Mouse (Mus musculus) forebrain, postnatal 0 days (tissue): ENCODE results near the gene Atp13a4. TPM values are rescaled to one million over a fixed set of nuclear protein-coding genes. Genes with fewer than 3 reads are reported as not detected.

ENCODE experiments used
- ATAC-seq: fragments of 200-750 bp; cut with Nextera tagmentation; 2 replicates; pipeline ENCODE4 v1.8.0; 2017; ENCODE audit warnings: mild to moderate bottlenecking, moderate library complexity
- DNase-seq: peaks from one replicate; pipeline ENCODE4 v3.0.0-alpha.2; 2015
- H3K27ac ChIP-seq: fragments of 300-500 bp; sonication (generic); 2 replicates; pipeline ENCODE4 v1.5.1; 2014; ENCODE audit warnings: low read depth, mild to moderate bottlenecking, antibody characterized with exemption, low read length, moderate library complexity, mixed read lengths
- H3K27me3 ChIP-seq: fragments of 300-500 bp; sonication (generic); 2 replicates; pipeline ENCODE4 v1.6.1; 2014; ENCODE audit warnings: mild to moderate bottlenecking, low read length, mixed read lengths; ENCODE audit not compliant: insufficient read depth
- H3K36me3 ChIP-seq: fragments of 300-500 bp; sonication (generic); 2 replicates; pipeline ENCODE4 v1.6.1; 2014; ENCODE audit warnings: mild to moderate bottlenecking, moderate library complexity; ENCODE audit not compliant: insufficient read depth
- H3K4me1 ChIP-seq: fragments of 300-500 bp; sonication (generic); 2 replicates; pipeline ENCODE4 v1.6.1; 2014; ENCODE audit warnings: antibody characterized with exemption; ENCODE audit not compliant: insufficient read depth
- H3K4me2 ChIP-seq: fragments of 300-500 bp; sonication (generic); 2 replicates; pipeline ENCODE4 v1.6.1; 2014; ENCODE audit warnings: low read depth, mild to moderate bottlenecking, moderate library complexity
- H3K4me3 ChIP-seq: fragments of 300-500 bp; sonication (generic); 2 replicates; pipeline ENCODE4 v1.5.1; 2014; ENCODE audit warnings: low read depth, low read length, mixed read lengths
- H3K9ac ChIP-seq: fragments of 300-500 bp; sonication (generic); 2 replicates; pipeline ENCODE4 v1.6.1; 2014; ENCODE audit warnings: mild to moderate bottlenecking
- H3K9me3 ChIP-seq: fragments of 300-500 bp; sonication (generic); 2 replicates; pipeline ENCODE4 v1.6.1; 2016; ENCODE audit warnings: low read length
- CTCF ChIP-seq: sonication (generic); IDR thresholded peaks from 2 replicates; pipeline ENCODE4 v1.5.1; 2016; ENCODE audit warnings: antibody characterized with exemption, control low read depth, low read depth
- WGBS: fragments of 180-500 bp; shearing (Covaris S2); extraction: QIAGEN DNeasy Blood & Tissue Kit; methylation state at CpG from one replicate; pipeline ENCODE4 v1.1.7; 2014; 5-methylcytosine and 5-hydroxymethylcytosine counted together
- polyA plus RNA-seq: library from polyadenylated mRNA; unstranded; fragments of >200 nt; fragmentation: Nextera tagmentation; extraction: Ambion mirVana; gene quantifications from 2 replicates; pipeline ENCODE4 v1.2.1, GENCODE M21; 2015
- total RNA-seq: library from RNA; depleted of rRNA; stranded (reverse); fragments of >200 nt; gene quantifications from 2 replicates; pipeline ENCODE4 v1.2.3, GENCODE M21; 2014

Atp13a4 gene
- total and polyA plus RNA-seq, 2 experiments from 2014 or later: 1.1 to 1.8 TPM

DNA sequence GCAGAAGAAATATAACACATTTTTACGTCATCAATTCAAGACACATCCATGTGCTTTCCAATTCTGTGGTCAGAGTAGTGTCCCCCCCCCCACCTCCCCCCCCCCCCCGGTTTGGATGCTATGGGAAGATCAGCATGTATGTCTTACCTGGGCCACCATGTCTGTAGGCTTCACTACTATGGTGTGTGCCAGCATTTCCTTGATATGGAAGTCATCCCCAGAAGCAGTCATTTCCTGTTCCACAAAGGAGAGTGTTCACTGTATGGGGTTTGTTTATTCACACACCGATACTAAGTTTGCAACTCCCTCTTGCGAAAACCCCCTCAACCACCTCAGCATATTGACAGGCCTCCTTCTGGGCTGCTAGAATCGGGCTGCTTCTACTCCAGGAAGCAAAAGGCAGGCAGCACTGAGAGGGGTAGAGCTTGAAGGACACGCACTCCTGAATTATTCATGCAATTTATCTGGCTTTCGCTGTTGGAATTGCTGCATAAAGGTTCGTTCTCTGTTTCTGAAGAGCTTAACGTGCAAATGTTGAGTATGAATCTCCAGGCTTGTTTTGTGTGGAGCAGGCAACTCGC lies 103.2 kb downstream of the Atp13a4 start:
- Histone ChIP-seq H3K4me3 (no peak overlapping the region), H3K27ac (no peak overlapping the region), H3K9ac (no peak overlapping the region), H3K27me3 (no peaks in the 10 kb centered on the region), H3K4me2 (no peak overlapping the region), H3K9me3 (no peaks in the 10 kb centered on the region), H3K4me1 (0 out of 2 replicates have a peak, but pooled peaks cover 3% of the 10 kb centered on the region), H3K36me3 (no peaks in the 10 kb centered on the region)
- TF ChIP-seq CTCF: no peak
- DNase-seq: peak; percentile 23
- WGBS: 34% methylated on average over 10 of the region's 10 CpGs
- 0 out of 2 replicates have a peak, but pooled peaks have one; percentile 25 for ATAC-seq

- Histone ChIP-seq H3K9ac (no peak overlapping the region), H3K4me3 (no peak overlapping the region), H3K4me1 (0 out of 2 replicates have a peak, but pooled peaks cover 3% of the 10 kb centered on the region), H3K4me2 (no peak overlapping the region), H3K9me3 (no peaks in the 10 kb centered on the region), H3K27me3 (no peaks in the 10 kb centered on the region), H3K36me3 (no peaks in the 10 kb centered on the region), H3K27ac (no peak overlapping the region)
- ATAC-seq (no peak), DNase-seq (no peak)
- TF ChIP-seq CTCF: no peak
- 67% methylated on average over 5 of the region's 5 CpGs for WGBS
These were observed 106.6 kb downstream of the Atp13a4 start for GRCm38 (mm10) chr16:29438045-29438444.

DNA sequence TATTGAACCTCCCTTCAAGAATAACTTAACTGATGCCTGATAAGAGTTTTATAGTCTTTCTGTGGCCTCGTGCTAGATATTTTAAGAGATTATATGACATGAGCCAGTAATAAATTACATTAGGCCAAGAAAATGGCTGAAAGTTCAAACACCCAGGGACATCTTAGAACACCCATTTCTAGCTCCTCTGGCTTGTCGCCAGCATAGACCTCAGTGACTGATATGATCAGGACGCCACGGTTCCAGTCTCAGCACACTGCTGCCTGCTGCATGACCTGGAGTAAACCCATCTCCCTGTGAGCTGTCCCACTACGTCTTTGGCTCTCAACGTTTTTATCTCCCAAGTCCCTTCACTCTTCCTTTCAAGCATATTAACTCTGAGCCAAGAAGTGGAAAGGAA lies 108.9 kb downstream of the Atp13a4 start:
- no peak overlapping the region for H3K27ac ChIP-seq
- H3K4me1 ChIP-seq: no peaks in the 10 kb centered on the region
- H3K4me3 ChIP-seq: no peak overlapping the region
- no peaks in the 10 kb centered on the region for H3K36me3 ChIP-seq
- no peak for TF ChIP-seq CTCF
- no peaks in the 10 kb centered on the region for H3K27me3 ChIP-seq
- H3K4me2 ChIP-seq: no peak overlapping the region
- H3K9ac ChIP-seq: no peak overlapping the region
- ATAC-seq (no peak), DNase-seq (no peak)
- no peaks in the 10 kb centered on the region for H3K9me3 ChIP-seq
- 88% methylated on average over 6 of the region's 6 CpGs for WGBS

- peak; percentile 70 for TF ChIP-seq CTCF
- ATAC-seq: peak; percentile 87
- no peaks in the 10 kb centered on the region for H3K27me3 ChIP-seq
- peak; percentile 50 for DNase-seq
- no peaks in the 10 kb centered on the region for H3K4me1 ChIP-seq
- 12% methylated on average over 5 of the region's 5 CpGs for WGBS
- H3K4me2 ChIP-seq: no peak overlapping the region
- H3K9ac ChIP-seq: no peak overlapping the region
- no peak overlapping the region for H3K27ac ChIP-seq
- no peaks in the 10 kb centered on the region for H3K36me3 ChIP-seq
- no peaks in the 10 kb centered on the region for H3K9me3 ChIP-seq
- H3K4me3 ChIP-seq: no peak overlapping the region
These were observed 110.0 kb downstream of the Atp13a4 start for GRCm38 (mm10) chr16:29434712-29435111.

- no peak overlapping the region for H3K4me2 ChIP-seq
- H3K4me1 ChIP-seq: no peaks in the 10 kb centered on the region
- no peak for TF ChIP-seq CTCF
- no peaks in the 10 kb centered on the region for H3K9me3 ChIP-seq
- DNase-seq (no peak), ATAC-seq (no peak)
- H3K4me3 ChIP-seq: no peak overlapping the region
- H3K27me3 ChIP-seq: no peaks in the 10 kb centered on the region
- WGBS: 95% methylated on average over 6 of the region's 6 CpGs
- no peak overlapping the region for H3K9ac ChIP-seq
- H3K27ac ChIP-seq: no peak overlapping the region
- H3K36me3 ChIP-seq: no peaks in the 10 kb centered on the region
These were observed 129.8 kb downstream of the Atp13a4 start for GRCm38 (mm10) chr16:29414822-29415221.

- H3K27ac ChIP-seq: no peak overlapping the region
- no peaks in the 10 kb centered on the region for H3K36me3 ChIP-seq
- no peak overlapping the region for H3K4me2 ChIP-seq
- no peak overlapping the region for H3K4me3 ChIP-seq
- 93% methylated on average over 10 of the region's 10 CpGs for WGBS
- DNase-seq (no peak), ATAC-seq (no peak)
- no peak for TF ChIP-seq CTCF
- no peak overlapping the region for H3K9ac ChIP-seq
- no peaks in the 10 kb centered on the region for H3K27me3 ChIP-seq
- H3K9me3 ChIP-seq: no peaks in the 10 kb centered on the region
- H3K4me1 ChIP-seq: no peaks in the 10 kb centered on the region
These were observed 137.3 kb downstream of the Atp13a4 start for GRCm38 (mm10) chr16:29407319-29407718.

DNA sequence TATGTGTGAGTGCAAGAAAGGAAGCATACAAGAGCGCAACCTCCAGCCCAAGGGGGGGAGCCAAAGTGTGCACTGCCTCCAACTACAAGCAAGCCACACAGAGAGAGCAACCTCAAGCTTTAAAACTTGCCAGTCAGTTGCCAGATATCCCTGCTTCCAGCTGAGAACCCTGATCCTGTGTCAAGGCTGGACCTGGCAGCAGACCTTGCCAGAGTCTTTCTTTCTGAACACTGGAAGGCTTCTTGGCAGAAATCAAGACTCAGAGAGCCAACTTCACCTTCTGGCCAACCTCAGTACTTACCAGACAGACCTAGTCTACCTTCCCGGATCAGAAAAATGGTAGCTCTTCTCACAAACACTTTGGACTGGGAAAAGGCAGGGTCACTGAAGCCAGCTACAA lies 145.6 kb downstream of the Atp13a4 start:
- H3K9me3 ChIP-seq: no peaks in the 10 kb centered on the region
- no peaks in the 10 kb centered on the region for H3K4me1 ChIP-seq
- no peaks in the 10 kb centered on the region for H3K36me3 ChIP-seq
- H3K27me3 ChIP-seq: no peaks in the 10 kb centered on the region
- DNase-seq: no peak
- 88% methylated on average over 2 of the region's 2 CpGs for WGBS
- H3K4me2 ChIP-seq: no peak overlapping the region
- no peak overlapping the region for H3K4me3 ChIP-seq
- H3K9ac ChIP-seq: no peak overlapping the region
- no peak for ATAC-seq
- no peak for TF ChIP-seq CTCF
- H3K27ac ChIP-seq: no peak overlapping the region
